Mouse (Mus musculus) C2C12 (cell line): Measurements from ENCODE around the gene Tiam1. TPM values are rescaled to one million over a fixed set of nuclear protein-coding genes. Genes with fewer than 3 reads are reported as not detected.

Experiments used
- H3K27me3 ChIP-seq: one replicate; pipeline ENCODE4 v1.6.1; 2011; ENCODE audit not compliant: control insufficient read depth, insufficient read depth, insufficient read length
- H3K36me3 ChIP-seq: one replicate; pipeline ENCODE4 v1.6.1; 2011; ENCODE audit not compliant: control insufficient read depth, insufficient read depth
- H3K4me3 ChIP-seq: one replicate; pipeline ENCODE4 v1.5.1; 2011; ENCODE audit warnings: mild to moderate bottlenecking, control low read depth; ENCODE audit not compliant: poor library complexity, insufficient read depth, severe bottlenecking
- H3K79me2 ChIP-seq: one replicate; pipeline ENCODE4 v1.6.1; 2011; ENCODE audit not compliant: control insufficient read depth, insufficient read depth
- H3K79me3 ChIP-seq: one replicate; pipeline ENCODE4 v1.6.1; 2011; ENCODE audit warnings: low read depth, control low read depth
- H3ac ChIP-seq: one replicate; pipeline ENCODE3; 2011; ENCODE audit warnings: low read depth; ENCODE audit not compliant: control insufficient read depth, insufficient read length
- CEBPB ChIP-seq: IDR thresholded peaks from one replicate; pipeline ENCODE4 v1.6.1; 2011; ENCODE audit warnings: low read depth, mild to moderate bottlenecking, control low read depth, moderate library complexity
- CTCF ChIP-seq: IDR thresholded peaks from one replicate; pipeline ENCODE4 v1.5.1; 2011; ENCODE audit not compliant: control insufficient read depth, insufficient read depth, insufficient read length
- FOSL1 ChIP-seq: IDR thresholded peaks from one replicate; pipeline ENCODE4 v1.8.0; 2011; ENCODE audit warnings: mild to moderate bottlenecking, low read length; ENCODE audit not compliant: poor library complexity, insufficient read depth, severe bottlenecking
- MAX ChIP-seq: IDR thresholded peaks from one replicate; pipeline ENCODE4 v1.6.1; 2011; ENCODE audit warnings: mild to moderate bottlenecking, control low read depth
- MYOD1 ChIP-seq: IDR thresholded peaks from one replicate; pipeline ENCODE4 v1.6.1; 2011; ENCODE audit warnings: low read depth; ENCODE audit not compliant: control insufficient read depth, insufficient read length
- MYOG ChIP-seq: IDR thresholded peaks from one replicate; pipeline ENCODE4 v1.6.1; 2011; ENCODE audit not compliant: control insufficient read depth, insufficient read length; ENCODE audit errors: extremely low read depth
- USF1 ChIP-seq: IDR thresholded peaks from one replicate; pipeline ENCODE4 v1.6.1; 2011; ENCODE audit warnings: low read depth, mild to moderate bottlenecking, control low read depth, moderate library complexity
- polyA plus RNA-seq: library from polyadenylated mRNA; unstranded; fragments of >200 nt; fragmentation: generic; extraction: Trizol; gene quantifications from one replicate; pipeline ENCODE4 v1.2.1, GENCODE M21; 2012; ENCODE audit warnings: missing spikeins

Gene Tiam1
- polyA plus RNA-seq, 1 experiment: 6.9 TPM

DNA sequence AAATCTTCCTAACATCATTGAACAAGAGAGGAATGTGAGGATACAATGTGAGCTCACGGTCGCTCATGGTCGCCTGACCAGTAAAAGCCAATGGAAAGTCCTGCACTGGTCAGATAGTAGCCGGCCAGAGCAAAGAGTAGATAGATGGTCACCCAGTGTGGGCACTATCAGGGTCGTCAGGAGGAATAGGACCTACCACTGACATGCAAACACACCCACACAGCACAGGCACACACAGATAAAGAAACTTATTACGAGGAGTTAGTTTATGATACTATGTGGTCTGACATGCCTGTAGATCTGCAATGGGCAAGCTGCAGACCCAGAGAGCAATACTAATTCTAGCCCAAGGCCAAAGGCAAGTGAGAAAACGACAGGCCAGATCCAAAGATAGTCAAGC is 92.5 kb downstream of the Tiam1 start:
- no peak for TF ChIP-seq FOSL1
- no peak overlapping the region for H3ac ChIP-seq
- no peak overlapping the region for H3K4me3 ChIP-seq
- H3K36me3 ChIP-seq: no peaks in the 10 kb centered on the region
- H3K79me3 ChIP-seq: no peaks in the 10 kb centered on the region
- no peaks in the 10 kb centered on the region for H3K79me2 ChIP-seq
- no peaks in the 10 kb centered on the region for H3K27me3 ChIP-seq

DNA sequence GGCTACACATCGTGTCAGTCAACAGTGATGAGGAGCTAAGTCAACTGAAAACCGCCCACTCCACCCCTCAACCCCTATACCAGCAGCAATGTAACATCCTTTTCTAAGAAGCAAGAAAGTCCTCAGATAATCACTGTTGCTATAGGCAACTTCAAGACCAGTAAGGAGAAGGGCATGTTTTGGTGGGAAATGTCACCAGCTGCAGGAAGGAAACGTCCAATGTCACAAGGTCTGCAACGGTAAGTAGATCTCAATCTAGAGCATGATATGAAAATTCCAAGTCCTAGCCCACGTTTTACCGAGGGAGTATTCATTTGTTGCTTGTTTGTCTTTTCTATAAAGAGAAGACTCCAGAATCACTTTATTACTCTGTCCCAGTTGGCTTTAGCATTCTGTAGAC is 95.7 kb downstream of the Tiam1 start:
- no peak overlapping the region for H3K4me3 ChIP-seq
- H3K36me3 ChIP-seq: no peaks in the 10 kb centered on the region
- no peaks in the 10 kb centered on the region for H3K27me3 ChIP-seq
- TF ChIP-seq CEBPB (no peak), FOSL1 (no peak), USF1 (no peak), CTCF (no peak), MYOG (no peak), MAX (no peak), MYOD1 (no peak)
- H3ac ChIP-seq: no peak overlapping the region
- no peaks in the 10 kb centered on the region for H3K79me2 ChIP-seq
- no peaks in the 10 kb centered on the region for H3K79me3 ChIP-seq

DNA sequence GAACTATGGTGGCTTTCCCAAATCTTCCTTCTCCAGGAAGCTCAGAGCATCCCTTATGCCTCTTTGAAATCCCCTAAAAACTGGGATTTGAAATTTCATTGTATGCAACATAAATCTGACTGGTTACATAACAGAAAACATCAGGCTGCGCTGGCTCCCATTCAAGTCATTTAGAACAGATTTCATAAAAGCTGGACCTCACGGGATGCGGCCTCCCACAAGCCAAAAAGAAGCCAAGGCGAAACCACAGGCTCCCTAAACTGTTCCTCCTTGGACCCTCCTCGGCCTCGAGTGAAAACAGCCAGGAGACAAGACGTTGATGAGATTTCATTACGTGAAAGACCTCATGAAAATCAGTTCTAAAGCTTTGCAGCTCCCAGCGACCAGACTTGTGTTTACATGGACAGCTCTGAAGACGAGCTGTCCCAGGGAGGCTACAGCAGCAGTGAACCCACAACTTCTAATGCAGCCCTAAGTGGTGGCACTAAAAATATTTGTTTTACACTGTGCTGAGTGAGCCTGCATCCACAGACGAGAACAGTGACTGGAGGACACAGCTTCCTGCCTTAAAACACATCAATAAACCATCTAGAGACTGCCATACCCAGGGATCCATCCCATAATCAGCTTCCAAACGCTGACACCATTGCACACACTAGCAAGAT is 96.9 kb downstream of the Tiam1 start:
- no peaks in the 10 kb centered on the region for H3K79me3 ChIP-seq
- H3K36me3 ChIP-seq: no peaks in the 10 kb centered on the region
- no peak for TF ChIP-seq FOSL1
- no peak for TF ChIP-seq MYOD1
- TF ChIP-seq MYOG: no peak
- no peak for TF ChIP-seq CEBPB
- TF ChIP-seq CTCF: no peak
- TF ChIP-seq USF1: no peak
- TF ChIP-seq MAX: no peak
- no peaks in the 10 kb centered on the region for H3K79me2 ChIP-seq
- no peak overlapping the region for H3ac ChIP-seq
- no peak overlapping the region for H3K4me3 ChIP-seq
- no peaks in the 10 kb centered on the region for H3K27me3 ChIP-seq

DNA sequence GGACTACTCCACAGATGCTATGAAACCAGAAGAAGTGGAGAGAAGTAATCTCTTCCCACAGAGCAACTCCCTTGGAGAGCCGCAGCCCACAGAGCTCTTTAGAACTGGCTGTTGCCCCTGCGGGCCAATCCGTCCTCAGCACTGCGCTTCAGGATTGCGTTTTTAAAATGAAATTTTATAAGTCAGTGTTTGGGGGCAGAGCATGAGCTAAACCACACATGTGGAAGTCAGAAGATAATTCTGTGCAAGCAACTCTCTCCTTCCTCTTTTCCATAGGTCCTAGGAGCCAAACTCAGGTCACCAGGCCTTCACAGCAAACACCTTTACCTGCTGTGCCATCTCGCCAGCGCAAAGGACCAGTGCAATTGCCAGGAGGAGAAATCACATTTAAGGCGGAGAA is 98.0 kb downstream of the Tiam1 start:
- H3K27me3 ChIP-seq: no peaks in the 10 kb centered on the region
- H3K36me3 ChIP-seq: no peaks in the 10 kb centered on the region
- H3K79me3 ChIP-seq: no peaks in the 10 kb centered on the region
- no peak overlapping the region for H3K4me3 ChIP-seq
- H3K79me2 ChIP-seq: no peaks in the 10 kb centered on the region
- no peak for TF ChIP-seq FOSL1
- TF ChIP-seq MYOD1: no peak
- no peak for TF ChIP-seq MYOG
- TF ChIP-seq CEBPB: no peak
- TF ChIP-seq CTCF: no peak
- TF ChIP-seq USF1: no peak
- TF ChIP-seq MAX: no peak
- no peak overlapping the region for H3ac ChIP-seq

DNA sequence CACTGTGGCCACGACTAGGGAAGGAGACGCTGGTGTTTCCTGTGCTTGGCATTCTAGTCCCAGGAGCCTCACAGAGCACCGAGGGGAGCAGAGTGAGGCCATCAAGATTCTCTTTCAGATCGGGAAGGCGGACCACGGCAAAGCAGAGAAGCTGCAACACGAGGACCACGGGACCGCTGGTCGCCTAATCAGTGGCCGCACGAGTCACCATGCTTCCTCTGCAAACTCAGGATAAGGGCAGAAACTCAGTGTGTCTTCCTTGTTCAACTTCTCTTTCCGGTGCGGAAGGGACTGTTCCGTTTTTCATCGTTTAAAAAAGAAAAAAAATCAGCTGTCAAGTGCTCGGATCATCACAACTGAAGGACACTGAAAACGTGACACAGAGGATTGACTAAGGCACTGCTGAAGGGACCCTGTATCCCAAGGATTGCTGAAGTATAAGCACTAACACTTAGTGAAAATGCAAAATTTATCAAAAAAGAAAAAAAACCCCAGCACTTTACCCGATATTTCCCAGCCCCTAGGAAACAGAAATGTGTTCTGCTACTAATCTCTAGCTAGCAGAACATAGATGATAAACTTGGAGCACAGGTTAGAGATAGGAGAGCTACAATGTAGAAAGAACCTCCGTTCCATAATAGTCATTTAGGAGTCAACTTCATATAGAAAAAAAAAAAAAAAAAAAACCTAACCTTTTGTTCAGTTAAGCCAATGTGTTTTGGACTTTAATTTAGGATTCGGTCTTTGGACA is 99.4 kb downstream of the Tiam1 start:
- no peaks in the 10 kb centered on the region for H3K79me2 ChIP-seq
- no peaks in the 10 kb centered on the region for H3K36me3 ChIP-seq
- no peaks in the 10 kb centered on the region for H3K79me3 ChIP-seq
- H3K27me3 ChIP-seq: no peaks in the 10 kb centered on the region
- no peak overlapping the region for H3ac ChIP-seq
- H3K4me3 ChIP-seq: no peak overlapping the region
- TF ChIP-seq MYOD1 (no peak), USF1 (no peak), FOSL1 (no peak), MYOG (no peak), CTCF (no peak), MAX (no peak), CEBPB (no peak)

DNA sequence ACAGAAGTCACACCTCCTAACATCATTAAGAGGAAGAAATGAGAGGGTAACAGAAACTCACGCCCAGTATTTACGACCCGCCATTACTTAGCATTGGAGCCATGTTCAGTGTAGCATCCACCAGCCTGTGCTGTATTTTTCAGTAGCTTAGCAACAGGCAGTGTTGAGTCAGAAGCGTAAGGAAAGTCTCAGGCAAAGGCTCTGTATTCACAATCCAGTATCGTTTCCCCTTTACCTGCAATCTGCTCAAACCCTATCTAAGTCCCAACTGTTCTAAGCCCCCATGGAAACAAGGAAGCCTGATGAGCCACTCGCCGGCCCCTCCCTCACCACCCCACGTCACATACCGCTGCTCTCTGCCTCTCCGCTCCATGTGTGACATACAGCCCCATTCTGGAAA is 100.7 kb downstream of the Tiam1 start:
- no peaks in the 10 kb centered on the region for H3K36me3 ChIP-seq
- H3K79me2 ChIP-seq: no peaks in the 10 kb centered on the region
- no peaks in the 10 kb centered on the region for H3K79me3 ChIP-seq
- no peaks in the 10 kb centered on the region for H3K27me3 ChIP-seq
- no peak for TF ChIP-seq USF1
- no peak for TF ChIP-seq MAX
- no peak for TF ChIP-seq FOSL1
- TF ChIP-seq MYOG: no peak
- TF ChIP-seq CTCF: no peak
- no peak for TF ChIP-seq MYOD1
- TF ChIP-seq CEBPB: no peak
- H3ac ChIP-seq: no peak overlapping the region
- H3K4me3 ChIP-seq: no peak overlapping the region
